Mouse (Mus musculus): ENCODE measurements around the gene Zfp358. TPM values are rescaled to one million over a fixed set of nuclear protein-coding genes. Genes with fewer than 3 reads are reported as not detected.

Gene Zfp358
- polyA plus RNA-seq, 1 experiment from 2014 or later = 50.0 TPM

GRCm38 (mm10) chr8:3531936-3532335 lies 39.0 kb downstream of the Zfp358 start:
- ATAC-seq (replicated peaks; ENCODE audit: low FRiP score) = no peak
- Histone ChIP-seq H3K36me3 (peaks cover 67% of the 10 kb centered on the region), H3K27ac (no peak overlapping the region), H3K4me3 (replicated peaks) (no peak overlapping the region), H3K4me1 (no peaks in the 10 kb centered on the region), H3K9ac (no peak overlapping the region), H3K27me3 (no peaks in the 10 kb centered on the region), H3K9me3 (replicated peaks) (no peaks in the 10 kb centered on the region), H3K4me2 (no peak overlapping the region)
- 94% methylated on average over 18 of the region's 18 CpGs for WGBS

DNA sequence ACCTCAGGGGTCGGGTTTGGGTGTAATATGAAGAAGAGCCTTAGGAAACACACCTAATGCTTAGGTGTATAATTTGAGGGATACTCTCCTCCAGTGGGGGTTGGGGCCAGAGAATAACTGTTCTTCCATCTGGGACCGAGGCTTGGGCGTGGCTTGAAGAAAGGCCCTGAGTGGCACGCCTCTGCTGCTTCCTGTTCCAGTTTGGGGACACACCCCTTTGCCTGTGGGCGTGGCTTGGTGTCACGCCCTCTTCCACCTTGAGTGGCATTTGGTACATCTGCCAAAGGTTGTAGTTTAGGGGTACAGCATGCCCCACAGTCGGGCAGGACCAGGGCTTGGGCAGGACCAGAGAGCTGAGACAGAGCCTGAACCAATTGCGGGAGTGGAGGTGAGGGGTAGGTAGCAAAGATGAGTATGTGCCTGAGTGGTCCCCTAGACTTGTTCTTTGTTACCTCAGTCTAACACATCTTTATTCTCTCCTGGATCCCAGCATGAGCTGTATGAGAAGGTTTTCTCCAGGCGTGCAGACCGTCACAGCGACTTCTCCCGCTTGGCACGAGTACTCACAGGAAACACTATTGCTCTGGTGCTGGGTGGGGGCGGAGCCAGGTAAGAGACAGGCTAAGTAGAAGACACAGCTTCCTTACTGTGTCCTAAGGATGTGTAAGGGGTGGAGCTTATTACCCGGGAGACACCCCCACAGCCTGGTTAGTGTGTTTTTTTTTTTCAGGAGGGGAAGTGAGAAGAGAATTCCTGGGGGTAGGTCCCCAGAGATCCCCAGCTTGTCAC lies 43.3 kb downstream of the Zfp358 start:
- peaks cover 89% of the 10 kb centered on the region for H3K36me3 ChIP-seq
- ATAC-seq (replicated peaks; ENCODE audit: low FRiP score) = no peak
- H3K9ac ChIP-seq = no peak overlapping the region
- no peak overlapping the region for H3K4me3 ChIP-seq (replicated peaks)
- no peaks in the 10 kb centered on the region for H3K4me1 ChIP-seq
- H3K27ac ChIP-seq = no peak overlapping the region
- 65% methylated on average over 15 of the region's 15 CpGs for WGBS
- no peaks in the 10 kb centered on the region for H3K9me3 ChIP-seq (replicated peaks)
- no peaks in the 10 kb centered on the region for H3K27me3 ChIP-seq
- no peak overlapping the region for H3K4me2 ChIP-seq

- H3K27me3 ChIP-seq = no peaks in the 10 kb centered on the region
- H3K4me1 ChIP-seq = no peaks in the 10 kb centered on the region
- WGBS = 94% methylated on average over 9 of the region's 9 CpGs
- no peak for ATAC-seq (replicated peaks; ENCODE audit: low FRiP score)
- H3K27ac ChIP-seq = no peak overlapping the region
- H3K9ac ChIP-seq = no peak overlapping the region
- no peak overlapping the region for H3K4me3 ChIP-seq (replicated peaks)
- peaks cover 89% of the 10 kb centered on the region for H3K36me3 ChIP-seq
- H3K9me3 ChIP-seq (replicated peaks) = no peaks in the 10 kb centered on the region
- H3K4me2 ChIP-seq = no peak overlapping the region
Observed at GRCm38 (mm10) chr8:3536940-3537339, 44.0 kb downstream of the Zfp358 start.

DNA sequence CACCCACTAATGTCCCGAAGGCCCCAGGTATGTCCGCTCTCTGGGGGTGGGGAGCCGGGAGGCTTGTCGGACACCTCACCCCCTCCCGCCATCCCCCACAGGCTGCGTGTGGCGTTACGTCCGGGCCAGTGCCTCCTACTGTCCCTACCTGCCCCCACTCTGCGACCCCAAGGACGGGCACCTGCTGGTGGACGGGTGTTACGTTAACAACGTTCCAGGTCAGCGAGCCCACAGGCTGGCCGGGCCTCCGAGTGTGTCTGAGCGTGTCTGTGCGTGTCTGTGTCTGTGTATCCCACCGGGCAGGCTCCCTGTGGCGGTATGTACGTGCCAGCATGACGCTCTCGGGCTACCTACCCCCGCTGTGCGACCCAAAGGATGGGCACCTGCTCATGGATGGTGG lies 44.7 kb downstream of the Zfp358 start:
- Histone ChIP-seq H3K4me2 (no peak overlapping the region), H3K9ac (no peak overlapping the region), H3K27me3 (no peaks in the 10 kb centered on the region), H3K27ac (no peak overlapping the region), H3K36me3 (peaks cover 86% of the 10 kb centered on the region), H3K4me1 (no peaks in the 10 kb centered on the region), H3K9me3 (replicated peaks) (no peaks in the 10 kb centered on the region), H3K4me3 (replicated peaks) (no peak overlapping the region)
- 81% methylated on average over 26 of the region's 26 CpGs for WGBS
- ATAC-seq (replicated peaks; ENCODE audit: low FRiP score) = 0 out of 2 replicates have a peak, but pooled peaks have one; percentile 22

- WGBS = 88% methylated on average over 7 of the region's 7 CpGs
- H3K36me3 ChIP-seq = peaks cover 91% of the 10 kb centered on the region
- H3K4me1 ChIP-seq = no peaks in the 10 kb centered on the region
- H3K27ac ChIP-seq = no peak overlapping the region
- H3K27me3 ChIP-seq = no peaks in the 10 kb centered on the region
- no peak for ATAC-seq (replicated peaks; ENCODE audit: low FRiP score)
- no peaks in the 10 kb centered on the region for H3K9me3 ChIP-seq (replicated peaks)
- H3K4me2 ChIP-seq = no peak overlapping the region
- no peak overlapping the region for H3K9ac ChIP-seq
- H3K4me3 ChIP-seq (replicated peaks) = no peak overlapping the region
Observed at GRCm38 (mm10) chr8:3539146-3539545, 46.2 kb downstream of the Zfp358 start.

DNA sequence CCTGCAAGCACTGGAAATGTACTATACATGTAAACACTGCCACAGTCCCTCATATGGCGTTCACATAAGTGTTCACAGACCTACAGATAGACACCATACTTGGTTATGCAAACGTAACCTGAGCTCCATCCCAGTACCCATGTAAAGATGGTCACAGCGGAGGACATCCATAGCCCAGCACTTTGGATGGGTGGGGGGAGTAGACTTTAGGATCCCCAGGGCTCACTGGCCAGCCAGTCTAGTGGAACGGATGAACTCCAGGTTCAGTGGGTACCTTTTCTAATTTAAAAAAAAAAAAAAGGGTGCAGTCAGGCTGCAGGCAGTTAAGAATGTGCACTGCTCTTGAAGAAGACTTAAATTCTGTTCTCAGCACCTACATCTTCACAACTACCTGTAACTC lies 47.1 kb downstream of the Zfp358 start:
- H3K27ac ChIP-seq = no peak overlapping the region
- no peaks in the 10 kb centered on the region for H3K4me1 ChIP-seq
- no peaks in the 10 kb centered on the region for H3K27me3 ChIP-seq
- WGBS = 85% methylated on average over 4 of the region's 4 CpGs
- no peak overlapping the region for H3K9ac ChIP-seq
- no peak overlapping the region for H3K4me2 ChIP-seq
- peaks cover 95% of the 10 kb centered on the region for H3K36me3 ChIP-seq
- no peak overlapping the region for H3K4me3 ChIP-seq (replicated peaks)
- ATAC-seq (replicated peaks; ENCODE audit: low FRiP score) = no peak
- 0 out of 2 replicates have a peak, but pooled peaks cover 3% of the 10 kb centered on the region for H3K9me3 ChIP-seq (replicated peaks)

GRCm38 (mm10) chr8:3546511-3546910 lies 53.6 kb downstream of the Zfp358 start:
- no peak overlapping the region for H3K4me2 ChIP-seq
- H3K9ac ChIP-seq = no peak overlapping the region
- no peak overlapping the region for H3K4me3 ChIP-seq (replicated peaks)
- WGBS = 88% methylated on average over 2 of the region's 2 CpGs
- no peak for ATAC-seq (replicated peaks; ENCODE audit: low FRiP score)
- no peak overlapping the region for H3K27ac ChIP-seq
- H3K27me3 ChIP-seq = no peaks in the 10 kb centered on the region
- no peaks in the 10 kb centered on the region for H3K4me1 ChIP-seq
- peaks cover 46% of the 10 kb centered on the region for H3K36me3 ChIP-seq
- H3K9me3 ChIP-seq (replicated peaks) = 0 out of 2 replicates have a peak, but pooled peaks cover 4% of the 10 kb centered on the region

Other genes starting within 250 kb of the Zfp358 start
- gene Insr, start 213.5 kb upstream of the Zfp358 start, polyA plus RNA-seq (2015; fragmentation: Nextera tagmentation; extraction: Ambion mirVana) = 35.5 and 36.5 TPM in 2 replicates
- gene A430078G23Rik, start 139.7 kb upstream of the Zfp358 start, polyA plus RNA-seq (2015; fragmentation: Nextera tagmentation; extraction: Ambion mirVana) = 0.12 TPM in 1 of 2 replicates, not detected in the other
- gene Arhgef18, start 100.1 kb upstream of the Zfp358 start, polyA plus RNA-seq (2015; fragmentation: Nextera tagmentation; extraction: Ambion mirVana) = 10.9 and 11.2 TPM in 2 replicates
- gene Pex11g, start 25.5 kb upstream of the Zfp358 start, polyA plus RNA-seq (2015; fragmentation: Nextera tagmentation; extraction: Ambion mirVana) = 6.2 and 7.5 TPM in 2 replicates
- not detected in 2 replicates for gene Tex45, start 22.3 kb upstream of the Zfp358 start, polyA plus RNA-seq (2015; fragmentation: Nextera tagmentation; extraction: Ambion mirVana)
- 56.0 and 57.1 TPM in 2 replicates for gene Mcoln1, start 7.3 kb downstream of the Zfp358 start, polyA plus RNA-seq (2015; fragmentation: Nextera tagmentation; extraction: Ambion mirVana)
- 29.4 and 38.3 TPM in 2 replicates for gene Pnpla6, start 22.2 kb downstream of the Zfp358 start, polyA plus RNA-seq (2015; fragmentation: Nextera tagmentation; extraction: Ambion mirVana)
- 7.5 and 8.3 TPM in 2 replicates for gene C330021F23Rik, start 74.9 kb downstream of the Zfp358 start, polyA plus RNA-seq (2015; fragmentation: Nextera tagmentation; extraction: Ambion mirVana)
- gene Camsap3, start 94.2 kb downstream of the Zfp358 start, polyA plus RNA-seq (2015; fragmentation: Nextera tagmentation; extraction: Ambion mirVana) = 14.1 and 15.8 TPM in 2 replicates
- gene Xab2, start 128.2 kb downstream of the Zfp358 start, polyA plus RNA-seq (2015; fragmentation: Nextera tagmentation; extraction: Ambion mirVana) = 60.4 and 65.0 TPM in 2 replicates
- 108 and 116 TPM in 2 replicates for gene Pet100, start 128.4 kb downstream of the Zfp358 start, polyA plus RNA-seq (2015; fragmentation: Nextera tagmentation; extraction: Ambion mirVana)
- 0.34 and 0.48 TPM in 2 replicates for gene Pcp2, start 132.4 kb downstream of the Zfp358 start, polyA plus RNA-seq (2015; fragmentation: Nextera tagmentation; extraction: Ambion mirVana)
- gene Stxbp2, start 137.8 kb downstream of the Zfp358 start, polyA plus RNA-seq (2015; fragmentation: Nextera tagmentation; extraction: Ambion mirVana) = 78.5 and 85.3 TPM in 2 replicates
- gene Retn, start 162.6 kb downstream of the Zfp358 start, polyA plus RNA-seq (2015; fragmentation: Nextera tagmentation; extraction: Ambion mirVana) = 0.66 TPM in 1 of 2 replicates, not detected in the other
- 0.32 and 0.57 TPM in 2 replicates for gene Mcemp1, start 172.6 kb downstream of the Zfp358 start, polyA plus RNA-seq (2015; fragmentation: Nextera tagmentation; extraction: Ambion mirVana)
- gene Fcor, start 179.2 kb downstream of the Zfp358 start, polyA plus RNA-seq (2015; fragmentation: Nextera tagmentation; extraction: Ambion mirVana) = 12.4 and 12.6 TPM in 2 replicates
- 38.3 and 39.5 TPM in 2 replicates for gene Trappc5, start 183.2 kb downstream of the Zfp358 start, polyA plus RNA-seq (2015; fragmentation: Nextera tagmentation; extraction: Ambion mirVana)
- gene Fcer2a, start 201.0 kb downstream of the Zfp358 start, polyA plus RNA-seq (2015; fragmentation: Nextera tagmentation; extraction: Ambion mirVana) = 0.12 and 0.33 TPM in 2 replicates
- gene Clec4g, start 227.5 kb downstream of the Zfp358 start, polyA plus RNA-seq (2015; fragmentation: Nextera tagmentation; extraction: Ambion mirVana) = 0.21 and 0.44 TPM in 2 replicates

Measured in kidney, embryonic 15.5 days (tissue).